Mouse (Mus musculus) liver, embryonic 13.5 days (tissue): Measurements from ENCODE around the gene Hsf4. TPM values are rescaled to one million over a fixed set of nuclear protein-coding genes. Genes with fewer than 3 reads are reported as not detected.

Experiments used
- ATAC-seq: fragments of 200-750 bp; cut with Nextera tagmentation; 2 replicates; pipeline ENCODE4 v1.8.0; 2017; ENCODE audit warnings: low read depth, mild to moderate bottlenecking, moderate number of reproducible peaks, moderate library complexity
- DNase-seq: peaks from one replicate; pipeline ENCODE4 v3.0.0; 2022
- H3K27ac ChIP-seq: fragments of 300-500 bp; sonication (generic); 2 replicates; pipeline ENCODE4 v1.5.1; 2015; ENCODE audit warnings: moderate library complexity, mild to moderate bottlenecking, inconsistent platforms
- H3K27me3 ChIP-seq: fragments of 300-500 bp; sonication (generic); 2 replicates; pipeline ENCODE4 v1.6.1; 2015; ENCODE audit warnings: mild to moderate bottlenecking, inconsistent platforms
- H3K36me3 ChIP-seq: fragments of 300-500 bp; sonication (generic); 2 replicates; pipeline ENCODE4 v1.6.1; 2015; ENCODE audit warnings: mild to moderate bottlenecking, inconsistent platforms
- H3K4me1 ChIP-seq: fragments of 300-500 bp; sonication (generic); replicated peaks from 2 replicates; pipeline ENCODE4 v1.6.1; 2015; ENCODE audit warnings: inconsistent platforms
- H3K4me2 ChIP-seq: fragments of 300-500 bp; sonication (generic); 2 replicates; pipeline ENCODE4 v1.6.1; 2015; ENCODE audit warnings: inconsistent platforms, mild to moderate bottlenecking, moderate library complexity
- H3K4me3 ChIP-seq: fragments of 300-500 bp; sonication (generic); replicated peaks from 2 replicates; pipeline ENCODE4 v1.5.1; 2015; ENCODE audit warnings: mild to moderate bottlenecking, inconsistent platforms
- H3K9ac ChIP-seq: fragments of 300-500 bp; sonication (generic); 2 replicates; pipeline ENCODE4 v1.6.1; 2015; ENCODE audit warnings: mild to moderate bottlenecking, inconsistent platforms
- H3K9me3 ChIP-seq: fragments of 300-500 bp; sonication (generic); replicated peaks from 2 replicates; pipeline ENCODE4 v1.6.1; 2016; ENCODE audit warnings: inconsistent platforms
- WGBS: fragments of 180-500 bp; shearing (Covaris S2); methylation state at CpG from one replicate; pipeline ENCODE4 v1.1.7; 2015; ENCODE audit not compliant: insufficient replicate concordance; 5-methylcytosine and 5-hydroxymethylcytosine counted together
- polyA plus RNA-seq: library from polyadenylated mRNA; unstranded; fragments of >200 nt; fragmentation: Nextera tagmentation; extraction: Ambion mirVana; gene quantifications from 2 replicates; pipeline ENCODE4 v1.2.1, GENCODE M21; 2015

Hsf4 gene
- polyA plus RNA-seq, 1 experiment from 2014 or later: 0.10 TPM

DNA sequence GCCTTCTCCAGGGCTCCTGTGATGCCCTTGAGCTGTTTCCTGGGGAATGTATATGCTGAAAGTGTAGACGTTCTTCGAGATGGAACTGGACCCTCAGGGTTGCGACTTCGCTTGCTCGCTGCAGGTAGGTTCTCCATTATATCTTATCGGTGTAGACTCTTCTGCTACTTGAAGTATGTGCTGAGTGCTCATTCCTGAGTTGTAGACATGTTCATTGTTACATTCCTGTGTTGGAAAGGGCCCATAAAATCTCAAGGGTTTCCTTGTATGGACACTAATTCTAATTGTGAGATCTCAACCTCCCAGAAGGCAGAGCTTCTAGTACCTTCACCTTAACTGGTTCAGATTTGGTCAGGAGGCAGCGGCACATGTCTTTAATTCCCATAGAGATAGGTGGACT is 28.6 kb upstream of the Hsf4 start:
- WGBS: 94% methylated on average over 7 of the region's 7 CpGs
- H3K9ac ChIP-seq: no peak overlapping the region
- ATAC-seq (no peak), DNase-seq (no peak)
- H3K9me3 ChIP-seq: no peaks in the 10 kb centered on the region
- peaks cover 3% of the 10 kb centered on the region; the same call in 1 of the 2 replicates for H3K4me1 ChIP-seq
- H3K36me3 ChIP-seq: peaks cover 59% of the 10 kb centered on the region
- no peak overlapping the region for H3K4me2 ChIP-seq
- no peak overlapping the region for H3K4me3 ChIP-seq
- H3K27ac ChIP-seq: no peak overlapping the region
- no peaks in the 10 kb centered on the region for H3K27me3 ChIP-seq

DNA sequence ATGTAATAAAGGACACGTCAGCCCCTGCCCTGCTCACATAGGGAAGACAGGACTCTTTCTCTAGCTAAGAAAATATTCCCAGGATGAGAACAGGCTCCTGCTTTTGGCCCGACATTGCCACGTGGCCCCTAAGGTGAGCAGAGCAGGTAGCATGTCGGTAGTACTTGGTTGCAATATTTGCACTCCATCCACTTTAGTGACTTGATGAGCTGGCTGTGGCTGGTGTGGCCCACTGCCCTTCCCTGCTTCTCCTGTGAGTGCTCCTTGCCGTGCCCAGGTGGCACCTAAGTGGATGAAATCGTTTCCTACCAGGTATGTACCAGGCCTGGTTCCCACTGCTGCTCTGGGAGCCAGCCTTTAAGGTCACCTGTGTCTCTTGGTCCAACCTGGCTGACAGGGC is 17.6 kb upstream of the Hsf4 start:
- H3K36me3 ChIP-seq: peaks cover 67% of the 10 kb centered on the region
- no peak for ATAC-seq
- WGBS: 85% methylated on average over 6 of the region's 6 CpGs

DNA sequence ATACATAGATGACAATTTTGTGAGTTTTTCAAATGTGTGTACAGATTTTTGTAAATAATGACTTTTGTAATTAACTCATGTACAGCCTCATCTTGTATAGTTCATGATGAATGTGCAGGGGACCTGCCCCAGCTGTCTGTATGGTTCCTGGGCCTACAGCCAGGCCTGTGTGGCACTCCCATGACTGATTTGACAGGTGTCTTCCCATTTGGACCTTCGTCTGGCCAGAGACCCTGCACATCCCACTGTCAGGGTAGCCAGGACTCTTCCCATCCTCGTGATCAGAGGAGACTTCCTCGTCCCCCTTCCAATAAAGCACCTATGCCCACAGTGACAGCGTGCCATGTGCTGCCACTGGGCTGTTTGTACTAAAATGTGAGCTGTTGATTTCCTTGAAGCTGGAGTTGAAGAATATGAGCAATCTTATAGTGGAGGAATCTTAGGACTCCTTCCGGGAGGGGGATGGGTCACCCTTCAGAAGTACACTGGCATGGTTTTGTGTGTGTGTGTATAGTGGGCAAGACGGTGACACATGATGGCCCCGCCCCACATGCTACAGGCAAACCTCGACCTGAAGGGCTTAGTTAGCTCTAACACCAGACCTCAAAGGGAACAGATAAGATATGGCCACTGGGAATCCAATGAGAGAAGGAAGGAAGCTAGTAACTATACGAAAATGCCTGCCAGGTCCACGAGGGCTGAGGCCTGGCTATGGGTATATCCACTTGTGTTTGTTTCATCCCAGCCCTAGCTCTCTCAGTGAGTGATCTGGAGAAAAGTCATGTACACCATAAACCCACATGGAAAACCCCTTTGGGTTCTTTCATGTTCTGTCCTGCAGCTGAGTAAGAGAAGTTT is 16.7 kb upstream of the Hsf4 start:
- Histone ChIP-seq H3K9me3 (no peaks in the 10 kb centered on the region), H3K36me3 (peaks cover 58% of the 10 kb centered on the region), H3K9ac (no peak overlapping the region), H3K27me3 (peaks cover 21% of the 10 kb centered on the region), H3K4me3 (no peak overlapping the region), H3K4me2 (no peak overlapping the region), H3K4me1 (peaks cover 37% of the 10 kb centered on the region), H3K27ac (no peak overlapping the region)
- no peak for ATAC-seq
- WGBS: 53% methylated on average over 10 of the region's 10 CpGs
- DNase-seq: no peak

More for the DNA sequence above, 17.6 kb upstream of the Hsf4 start:
- no peak overlapping the region for H3K9ac ChIP-seq
- H3K4me3 ChIP-seq: no peak overlapping the region
- H3K4me2 ChIP-seq: no peak overlapping the region
- H3K27me3 ChIP-seq: peaks cover 15% of the 10 kb centered on the region; the same call in 1 of the 2 replicates
- peaks cover 37% of the 10 kb centered on the region for H3K4me1 ChIP-seq
- DNase-seq: no peak
- no peak overlapping the region for H3K27ac ChIP-seq
- no peaks in the 10 kb centered on the region for H3K9me3 ChIP-seq

DNA sequence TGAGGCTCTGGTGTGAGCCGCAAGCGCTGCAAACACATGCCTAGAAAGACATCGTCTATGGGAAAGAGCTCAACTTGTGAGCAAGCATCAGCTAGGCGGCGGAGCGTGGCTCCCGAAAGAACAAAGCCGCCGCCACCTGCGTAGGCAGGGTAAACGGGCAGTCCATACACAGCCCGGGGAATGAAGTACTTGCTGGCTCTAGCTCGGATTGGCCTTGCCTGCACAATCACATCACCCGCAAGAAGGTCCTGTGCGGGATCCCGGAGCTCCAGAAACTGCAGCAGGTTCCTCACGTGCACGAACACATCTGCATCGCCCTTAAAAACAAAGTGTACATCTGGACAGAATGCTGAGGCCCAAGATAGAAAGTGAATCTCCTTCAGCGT is 15.8 kb upstream of the Hsf4 start:
- H3K36me3 ChIP-seq: peaks cover 50% of the 10 kb centered on the region
- peaks cover 29% of the 10 kb centered on the region for H3K27me3 ChIP-seq
- 56% methylated on average over 20 of the region's 20 CpGs for WGBS
- no peaks in the 10 kb centered on the region for H3K9me3 ChIP-seq
- H3K4me3 ChIP-seq: peak overlapping the region; percentile 74
- H3K4me2 ChIP-seq: peak overlapping the region; percentile 99
- H3K27ac ChIP-seq: no peak overlapping the region
- peak overlapping the region; percentile 80; the same call in 1 of the 2 replicates for H3K9ac ChIP-seq
- DNase-seq (no peak), ATAC-seq (no peak)
- H3K4me1 ChIP-seq: peaks cover 41% of the 10 kb centered on the region

DNA sequence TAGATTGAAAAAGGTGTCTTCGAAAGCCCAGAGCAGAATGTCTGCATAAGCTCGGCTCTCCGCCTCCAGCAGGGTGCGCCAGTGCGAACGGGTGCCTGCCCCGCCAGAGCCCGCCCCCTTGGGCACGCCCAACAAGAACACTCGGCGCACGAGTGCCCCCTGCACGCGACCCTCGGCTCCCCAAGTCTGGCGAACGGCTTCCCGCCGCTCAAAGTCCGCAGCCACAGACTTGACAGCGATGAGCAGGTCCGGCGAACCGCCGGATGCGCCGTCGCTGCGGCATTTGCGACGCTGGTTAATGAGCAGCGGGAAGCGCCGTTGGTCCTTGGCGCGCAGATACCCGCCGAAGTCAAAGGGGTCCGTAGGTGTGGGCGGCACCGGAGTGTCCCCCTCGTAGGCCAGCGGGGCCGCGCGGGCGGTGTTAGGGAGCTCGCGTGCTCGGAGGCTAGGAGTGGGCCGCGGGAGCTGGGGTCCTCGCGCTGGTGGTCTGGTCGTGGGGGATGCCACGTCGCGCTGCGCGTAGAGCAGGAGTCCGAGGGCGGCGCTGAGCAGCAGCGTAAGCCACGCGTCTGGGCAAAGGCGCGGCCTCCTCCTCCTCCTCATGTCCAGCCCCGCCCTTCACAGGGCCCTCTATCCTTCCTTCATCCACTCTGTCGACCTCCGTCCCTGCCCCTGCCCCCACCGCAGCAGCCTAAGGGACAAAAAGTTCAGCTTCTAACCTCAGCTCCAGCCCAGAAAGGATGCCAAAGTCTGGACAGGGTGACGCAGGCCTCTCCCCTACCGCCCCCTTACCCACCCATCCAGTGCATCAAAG is 15.2 kb upstream of the Hsf4 start:
- H3K36me3 ChIP-seq: peaks cover 44% of the 10 kb centered on the region
- no peaks in the 10 kb centered on the region for H3K9me3 ChIP-seq
- H3K9ac ChIP-seq: peak overlapping the region; percentile 80
- H3K27ac ChIP-seq: peak overlapping the region; percentile 86
- H3K4me1 ChIP-seq: peaks cover 47% of the 10 kb centered on the region
- under 1% methylated on average over 74 of the region's 74 CpGs for WGBS
- ATAC-seq (peak; percentile 92), DNase-seq (peak; percentile 79)
- H3K4me2 ChIP-seq: peak overlapping the region; percentile 99
- H3K4me3 ChIP-seq: peak overlapping the region; percentile 74
- peaks cover 35% of the 10 kb centered on the region for H3K27me3 ChIP-seq

DNA sequence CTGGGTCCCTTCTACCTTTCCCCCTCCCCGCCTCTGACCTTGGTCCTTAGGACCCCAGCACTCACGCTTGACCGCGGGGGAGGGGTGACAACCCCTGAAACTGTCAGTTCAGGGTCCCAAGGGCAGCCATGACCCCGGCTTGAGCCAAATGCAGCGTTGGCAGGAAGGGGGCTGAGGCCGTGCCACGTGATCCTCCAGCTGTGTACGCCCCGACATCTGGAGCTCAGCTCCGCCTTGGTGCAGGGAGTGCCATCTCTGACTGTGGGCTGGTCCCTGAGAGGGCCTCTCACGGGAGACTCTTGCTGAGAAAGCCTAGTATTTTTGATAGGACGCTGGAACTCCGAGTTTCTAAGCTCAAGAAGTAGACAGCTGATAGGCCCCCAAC is 14.6 kb upstream of the Hsf4 start, which contains the start of gene B3gnt9:
Gene B3gnt9 (minus strand): TSS at position 188 of the 385 bp plus-strand sequence.
- Histone ChIP-seq H3K27me3 (peaks cover 41% of the 10 kb centered on the region), H3K36me3 (peaks cover 38% of the 10 kb centered on the region), H3K9ac (peak within 1 kb of the TSS; percentile 80), H3K4me1 (peaks cover 53% of the 10 kb centered on the region), H3K27ac (peak within 1 kb of the TSS; percentile 86), H3K9me3 (no peaks in the 10 kb centered on the region), H3K4me2 (peak within 1 kb of the TSS; percentile 99), H3K4me3 (peak within 1 kb of the TSS; percentile 74)
- DNase-seq (peak; percentile 75), ATAC-seq (peak; percentile 89)
- WGBS: 2% methylated on average over 14 of the region's 14 CpGs

GRCm38 (mm10) chr8:105257318-105258114 is 12.1 kb upstream of the Hsf4 start:
- H3K4me1 ChIP-seq: peaks cover 61% of the 10 kb centered on the region

DNA sequence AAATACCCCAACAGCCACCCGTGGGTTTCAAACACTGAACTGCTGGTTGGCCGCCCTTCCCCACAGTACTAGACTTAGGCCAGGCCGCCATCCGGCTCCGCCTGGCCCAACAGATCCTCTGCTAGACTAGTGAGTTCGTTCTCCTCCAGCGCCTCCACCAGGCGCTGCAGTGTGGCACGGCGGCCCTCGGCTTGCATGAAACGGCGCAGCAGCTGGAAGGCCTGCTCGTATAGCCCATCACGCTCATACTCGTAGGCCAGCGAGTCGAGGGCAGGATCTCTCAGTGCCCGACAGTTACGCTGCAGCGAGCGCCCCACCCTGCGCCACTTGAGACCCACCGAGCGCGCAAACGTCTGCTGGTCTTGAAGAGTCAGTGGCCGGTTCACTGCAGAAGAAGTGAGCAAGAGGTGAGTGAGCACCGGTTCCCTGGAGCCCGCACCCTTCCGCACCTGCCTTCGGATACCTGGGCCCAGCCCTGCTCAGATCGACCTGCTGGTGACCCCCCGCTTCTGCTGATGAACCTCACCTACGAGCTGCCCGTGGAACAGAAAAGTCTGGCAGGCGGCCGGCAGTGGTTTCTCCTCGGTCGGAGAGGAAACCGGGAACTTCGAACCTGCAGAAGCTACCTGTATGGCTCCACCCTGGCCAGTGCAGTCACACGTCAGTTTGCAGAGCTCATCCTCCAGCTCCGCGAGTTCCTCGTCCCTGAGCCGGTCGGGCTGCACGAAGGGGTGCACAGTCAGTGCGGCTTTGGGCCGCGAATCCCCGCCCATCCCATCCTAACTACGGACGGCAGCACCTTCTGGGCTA is 10.5 kb upstream of the Hsf4 start:
- Histone ChIP-seq H3K9me3 (no peaks in the 10 kb centered on the region), H3K4me2 (peak overlapping the region; percentile 74), H3K4me3 (peak overlapping the region; percentile 52), H3K4me1 (peaks cover 57% of the 10 kb centered on the region), H3K27ac (no peak overlapping the region), H3K9ac (peak overlapping the region; percentile 44; the same call in 1 of the 2 replicates), H3K27me3 (peaks cover 59% of the 10 kb centered on the region), H3K36me3 (no peaks in the 10 kb centered on the region)
- WGBS: 17% methylated on average over 55 of the region's 55 CpGs
- ATAC-seq (no peak), DNase-seq (no peak)

More at GRCm38 (mm10) chr8:105257318-105258114, 12.1 kb upstream of the Hsf4 start:
- ATAC-seq (no peak), DNase-seq (no peak)
- Histone ChIP-seq H3K9ac (no peak overlapping the region), H3K4me3 (no peak overlapping the region), H3K9me3 (no peaks in the 10 kb centered on the region), H3K36me3 (peaks cover 13% of the 10 kb centered on the region), H3K4me2 (no peak overlapping the region), H3K27ac (no peak overlapping the region), H3K27me3 (peaks cover 54% of the 10 kb centered on the region)
- 66% methylated on average over 7 of the region's 7 CpGs for WGBS

GRCm38 (mm10) chr8:105259721-105260320 is 9.8 kb upstream of the Hsf4 start:
- Histone ChIP-seq H3K27ac (no peak overlapping the region), H3K4me3 (peak overlapping the region; percentile 52), H3K4me1 (peaks cover 54% of the 10 kb centered on the region), H3K9ac (peak overlapping the region; percentile 44; the same call in 1 of the 2 replicates), H3K27me3 (peaks cover 61% of the 10 kb centered on the region), H3K4me2 (peak overlapping the region; percentile 74), H3K36me3 (no peaks in the 10 kb centered on the region), H3K9me3 (no peaks in the 10 kb centered on the region)
- DNase-seq (peak; percentile 57), ATAC-seq (no peak)
- 3% methylated on average over 30 of the region's 30 CpGs for WGBS
